Mouse (Mus musculus) ES-Bruce4 (cell line): Measurements from ENCODE around the gene Shbg. TPM values are rescaled to one million over a fixed set of nuclear protein-coding genes. Genes with fewer than 3 reads are reported as not detected.

Experiments
- H3K27ac ChIP-seq: 2 replicates; pipeline ENCODE4 v1.5.1; 2012; ENCODE audit warnings: low read length, inconsistent platforms; ENCODE audit not compliant: insufficient read depth
- H3K27me3 ChIP-seq: 2 replicates; pipeline ENCODE4 v1.6.1; 2012; ENCODE audit warnings: mild to moderate bottlenecking, low read length, inconsistent platforms; ENCODE audit not compliant: control insufficient read depth, poor library complexity, insufficient read depth, severe bottlenecking
- H3K36me3 ChIP-seq: 2 replicates; pipeline ENCODE4 v1.6.1; 2012; ENCODE audit warnings: inconsistent platforms, mild to moderate bottlenecking, low read length, moderate library complexity; ENCODE audit not compliant: control insufficient read depth, poor library complexity, insufficient read depth, severe bottlenecking
- H3K4me1 ChIP-seq: one replicate; pipeline ENCODE4 v1.8.1; 2011; ENCODE audit warnings: low read length; ENCODE audit not compliant: control insufficient read depth, insufficient read depth
- H3K4me3 ChIP-seq: 2 replicates; pipeline ENCODE4 v1.5.1; 2011; ENCODE audit warnings: low read depth, mild to moderate bottlenecking, low read length
- H3K9ac ChIP-seq: 2 replicates; pipeline ENCODE4 v1.6.1; 2012; ENCODE audit warnings: low read depth, mild to moderate bottlenecking, inconsistent platforms; ENCODE audit not compliant: poor library complexity, severe bottlenecking
- H3K9me3 ChIP-seq: replicated peaks from 2 replicates; pipeline ENCODE4 v1.6.1; 2012; ENCODE audit warnings: mild to moderate bottlenecking, low read length, inconsistent platforms; ENCODE audit not compliant: control insufficient read depth, poor library complexity, insufficient read depth, severe bottlenecking
- CTCF ChIP-seq: IDR thresholded peaks from one replicate; pipeline ENCODE4 v1.8.1; 2011; ENCODE audit warnings: low read depth, low read length
- EP300 ChIP-seq: IDR thresholded peaks from 2 replicates; pipeline ENCODE4 v1.6.1; 2011; ENCODE audit warnings: low read depth, low read length; ENCODE audit not compliant: insufficient read depth
- POLR2A ChIP-seq: IDR thresholded peaks from one replicate; pipeline ENCODE4 v1.8.1; 2011; ENCODE audit warnings: low read length; ENCODE audit not compliant: insufficient read depth
- polyA plus RNA-seq: library from polyadenylated mRNA; stranded (reverse); fragments of >200 nt; gene quantifications from 2 replicates; pipeline ENCODE4 v1.2.4, GENCODE M21; 2011; ENCODE audit warnings: low read depth; ENCODE audit not compliant: missing spikeins, insufficient read depth, insufficient read length

Gene Shbg
- polyA plus RNA-seq, 1 experiment, result not detected

- no peak for TF ChIP-seq CTCF
- TF ChIP-seq POLR2A, result no peak
- no peak for TF ChIP-seq EP300
- H3K4me1 ChIP-seq, result no peaks in the 10 kb centered on the region
- H3K27ac ChIP-seq, result no peak overlapping the region
- no peaks in the 10 kb centered on the region for H3K9me3 ChIP-seq
- no peaks in the 10 kb centered on the region for H3K27me3 ChIP-seq
- H3K4me3 ChIP-seq, result no peak overlapping the region
- H3K9ac ChIP-seq, result no peak overlapping the region
- H3K36me3 ChIP-seq, result peaks cover 19% of the 10 kb centered on the region
These were observed 22.9 kb downstream of the Shbg start for GRCm38 (mm10) chr11:69594853-69595252.

GRCm38 (mm10) chr11:69592799-69593198 lies 24.9 kb downstream of the Shbg start:
- no peak overlapping the region for H3K4me3 ChIP-seq
- H3K27ac ChIP-seq, result no peak overlapping the region
- H3K4me1 ChIP-seq, result no peaks in the 10 kb centered on the region
- no peak for TF ChIP-seq CTCF
- no peak for TF ChIP-seq EP300
- TF ChIP-seq POLR2A, result no peak
- H3K9me3 ChIP-seq, result no peaks in the 10 kb centered on the region
- H3K9ac ChIP-seq, result no peak overlapping the region
- no peaks in the 10 kb centered on the region for H3K27me3 ChIP-seq
- peaks cover 37% of the 10 kb centered on the region for H3K36me3 ChIP-seq

DNA sequence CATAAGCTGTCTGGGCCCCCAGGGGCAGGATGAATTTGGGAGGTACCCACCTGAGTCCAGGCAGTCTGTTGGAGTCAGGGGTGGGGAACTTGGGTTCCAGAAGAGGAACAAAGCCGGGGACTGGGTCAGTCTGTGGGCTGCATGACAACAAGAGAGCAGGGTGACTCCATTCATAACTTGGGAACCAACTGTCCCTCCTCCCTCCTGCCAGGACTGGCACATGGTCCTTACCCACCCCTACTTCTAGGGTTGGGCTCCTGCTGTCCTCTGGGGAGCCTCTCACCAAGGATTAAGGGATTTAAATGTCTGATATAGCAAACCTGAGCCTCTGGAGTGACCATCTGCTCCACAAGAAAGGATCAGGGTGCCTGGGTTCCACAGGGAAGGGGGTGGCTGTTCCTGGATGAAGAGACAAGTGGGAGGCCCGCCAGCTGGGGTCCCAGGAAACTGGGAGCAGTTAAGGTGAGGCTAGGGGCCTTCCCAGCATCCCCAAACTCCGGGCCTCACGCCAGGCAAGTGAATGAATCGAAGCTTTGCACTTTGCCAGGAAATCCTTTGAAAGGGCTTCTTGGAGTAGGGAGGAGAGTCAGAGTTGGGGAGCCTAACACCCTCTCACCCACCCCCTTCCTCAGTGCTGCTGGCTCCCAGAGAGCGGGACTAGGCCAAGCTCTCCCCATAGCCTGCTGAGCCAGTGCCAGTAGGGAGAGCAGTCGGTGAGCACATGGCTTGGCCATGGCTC lies 25.6 kb downstream of the Shbg start:
- no peaks in the 10 kb centered on the region for H3K4me1 ChIP-seq
- no peak overlapping the region for H3K27ac ChIP-seq

GRCm38 (mm10) chr11:69591424-69591823 lies 26.3 kb downstream of the Shbg start:
- H3K36me3 ChIP-seq, result peaks cover 50% of the 10 kb centered on the region
- H3K9me3 ChIP-seq, result no peaks in the 10 kb centered on the region
- TF ChIP-seq CTCF, result no peak
- no peak for TF ChIP-seq EP300
- TF ChIP-seq POLR2A, result no peak

More for the DNA sequence above, 25.6 kb downstream of the Shbg start:
- H3K27me3 ChIP-seq, result no peaks in the 10 kb centered on the region
- H3K9me3 ChIP-seq, result no peaks in the 10 kb centered on the region
- no peak overlapping the region for H3K9ac ChIP-seq
- TF ChIP-seq POLR2A (no peak), EP300 (no peak), CTCF (no peak)
- H3K36me3 ChIP-seq, result peaks cover 45% of the 10 kb centered on the region
- no peak overlapping the region for H3K4me3 ChIP-seq

GRCm38 (mm10) chr11:69590622-69591021 lies 27.1 kb downstream of the Shbg start:
- no peak overlapping the region for H3K9ac ChIP-seq
- H3K36me3 ChIP-seq, result peaks cover 54% of the 10 kb centered on the region
- no peak overlapping the region for H3K27ac ChIP-seq
- no peak overlapping the region for H3K4me3 ChIP-seq
- TF ChIP-seq EP300 (no peak), POLR2A (no peak), CTCF (no peak)
- H3K27me3 ChIP-seq, result no peaks in the 10 kb centered on the region
- no peaks in the 10 kb centered on the region for H3K9me3 ChIP-seq
- H3K4me1 ChIP-seq, result no peaks in the 10 kb centered on the region

More at GRCm38 (mm10) chr11:69591424-69591823, 26.3 kb downstream of the Shbg start:
- Histone ChIP-seq H3K27me3 (no peaks in the 10 kb centered on the region), H3K9ac (no peak overlapping the region), H3K4me1 (no peaks in the 10 kb centered on the region), H3K27ac (no peak overlapping the region), H3K4me3 (no peak overlapping the region)

- Histone ChIP-seq H3K4me3 (no peak overlapping the region), H3K9me3 (no peaks in the 10 kb centered on the region), H3K27me3 (no peaks in the 10 kb centered on the region), H3K4me1 (peaks cover 2% of the 10 kb centered on the region), H3K27ac (no peak overlapping the region), H3K36me3 (peaks cover 54% of the 10 kb centered on the region), H3K9ac (no peak overlapping the region)
- TF ChIP-seq POLR2A, result no peak
- no peak for TF ChIP-seq EP300
- TF ChIP-seq CTCF, result no peak
These were observed 28.4 kb downstream of the Shbg start for GRCm38 (mm10) chr11:69589207-69589834.
